19 mouse cellular contexts compared by ENCODE assay signal in genomic region chr12:9118576-9118975, GRCm38 (mm10).
A peak's percentile ranks its signal among the peaks of the same experiment; 100 is the strongest.
DNase-seq lines count a peak whose midpoint lies in the region; ATAC-seq lines count a peak whose summit lies in the region.
"Had no signal": no experiment of that assay in that cellular context is flagged by ENCODE, and none has a peak within 500 bp of the region (broad histone marks: within the 10 kb centered on the region; RNA-seq: fewer than 3 reads in every experiment).

No protein-coding gene starts in this region.

- H3K9me3 ChIP-seq in forebrain, embryonic 14.5 days (replicated peaks; ENCODE audit: control insufficient read depth, low read length), result no peaks in the 10 kb centered on the region
- H3K9me3 ChIP-seq in forebrain, embryonic 15.5 days, result no peaks in the 10 kb centered on the region
- no peaks in the 10 kb centered on the region for H3K9me3 ChIP-seq in midbrain, embryonic 14.5 days (ENCODE audit: control insufficient read depth, low read length)
- no peaks in the 10 kb centered on the region for H3K9me3 ChIP-seq in midbrain, embryonic 10.5 days (replicated peaks)
- H3K9me3 ChIP-seq: heart, embryonic 10.5 days; heart, embryonic 15.5 days; hindbrain, embryonic 13.5 days had no signal

- WGBS in forebrain, embryonic 14.5 days, result 22% methylated on average over 2 of the region's 2 CpGs
- WGBS in forebrain, embryonic 15.5 days, result 20% methylated on average over 2 of the region's 2 CpGs
- WGBS in midbrain, embryonic 14.5 days, result 40% methylated on average over 2 of the region's 2 CpGs
- 65% methylated on average over 2 of the region's 2 CpGs for WGBS in midbrain, embryonic 10.5 days

- no peaks in the 10 kb centered on the region for H3K36me3 ChIP-seq in forebrain, embryonic 14.5 days (ENCODE audit: control insufficient read depth, insufficient read depth, low read length)
- no peaks in the 10 kb centered on the region for H3K36me3 ChIP-seq in forebrain, embryonic 15.5 days
- H3K36me3 ChIP-seq in midbrain, embryonic 14.5 days (ENCODE audit: control insufficient read depth, insufficient read depth, low read length), result no peaks in the 10 kb centered on the region
- no peaks in the 10 kb centered on the region for H3K36me3 ChIP-seq in midbrain, embryonic 10.5 days
- H3K36me3 ChIP-seq: heart, embryonic 10.5 days; heart, embryonic 15.5 days; hindbrain, embryonic 13.5 days had no signal

- 0 out of 2 replicates have a peak, but pooled peaks have one; percentile 5 for ATAC-seq in forebrain, embryonic 14.5 days
- no peak for ATAC-seq in forebrain, embryonic 15.5 days (replicated peaks)
- ATAC-seq in midbrain, embryonic 14.5 days (ENCODE audit: low FRiP score, low TSS enrichment), result no peak
- ATAC-seq: activated CD4-positive, CD25-positive, alpha-beta regulatory T cell, adult 4 months; hindbrain, postnatal 0 days had no signal

- no peak overlapping the region for H3K4me2 ChIP-seq in forebrain, embryonic 14.5 days (ENCODE audit: low read length)
- H3K4me2 ChIP-seq in forebrain, embryonic 15.5 days (replicated peaks), result no peak overlapping the region
- no peak overlapping the region for H3K4me2 ChIP-seq in midbrain, embryonic 14.5 days (ENCODE audit: low read length)
- H3K4me2 ChIP-seq: heart, embryonic 15.5 days; hindbrain, embryonic 13.5 days had no signal

- H3K4me3 ChIP-seq in forebrain, embryonic 14.5 days (ENCODE audit: low read depth, low read length), result no peak overlapping the region
- no peak overlapping the region for H3K4me3 ChIP-seq in forebrain, embryonic 15.5 days
- H3K4me3 ChIP-seq in midbrain, embryonic 14.5 days (replicated peaks; ENCODE audit: low read depth, low read length), result no peak overlapping the region
- H3K4me3 ChIP-seq in midbrain, embryonic 10.5 days, result no peak overlapping the region
- H3K4me3 ChIP-seq: heart, embryonic 10.5 days; heart, embryonic 15.5 days; hindbrain, embryonic 13.5 days had no signal

- no peaks in the 10 kb centered on the region for H3K27me3 ChIP-seq in forebrain, embryonic 14.5 days (replicated peaks; ENCODE audit: control insufficient read depth, insufficient read depth, low read length)
- no peaks in the 10 kb centered on the region for H3K27me3 ChIP-seq in forebrain, embryonic 15.5 days
- no peaks in the 10 kb centered on the region for H3K27me3 ChIP-seq in midbrain, embryonic 14.5 days (ENCODE audit: control insufficient read depth, insufficient read depth, low read length)
- no peaks in the 10 kb centered on the region for H3K27me3 ChIP-seq in midbrain, embryonic 10.5 days (ENCODE audit: low read depth, poor library complexity, severe bottlenecking)
- H3K27me3 ChIP-seq: heart, embryonic 15.5 days; hindbrain, embryonic 13.5 days had no signal

- H3K4me1 ChIP-seq in forebrain, embryonic 14.5 days (ENCODE audit: control insufficient read depth, insufficient read depth, low read length), result no peaks in the 10 kb centered on the region
- H3K4me1 ChIP-seq in forebrain, embryonic 15.5 days, result peaks cover 3% of the 10 kb centered on the region; the same call in 1 of the 2 replicates
- H3K4me1 ChIP-seq in midbrain, embryonic 14.5 days (ENCODE audit: control insufficient read depth, insufficient read depth, low read length), result no peaks in the 10 kb centered on the region
- H3K4me1 ChIP-seq in midbrain, embryonic 10.5 days, result no peaks in the 10 kb centered on the region
- H3K4me1 ChIP-seq: heart, embryonic 10.5 days; heart, embryonic 15.5 days; hindbrain, embryonic 13.5 days had no signal

- no peak overlapping the region for H3K27ac ChIP-seq in forebrain, embryonic 14.5 days (ENCODE audit: low read depth, low read length)
- no peak overlapping the region for H3K27ac ChIP-seq in forebrain, embryonic 15.5 days (replicated peaks)
- no peak overlapping the region for H3K27ac ChIP-seq in midbrain, embryonic 14.5 days (replicated peaks; ENCODE audit: low read depth, low read length)
- H3K27ac ChIP-seq in midbrain, embryonic 10.5 days (replicated peaks), result no peak overlapping the region
- H3K27ac ChIP-seq: heart, embryonic 10.5 days; heart, embryonic 15.5 days; hindbrain, embryonic 13.5 days; hindbrain, postnatal 0 days had no signal

- H3K9ac ChIP-seq in forebrain, embryonic 14.5 days (ENCODE audit: low read length), result no peak overlapping the region
- H3K9ac ChIP-seq in forebrain, embryonic 15.5 days (replicated peaks), result no peak overlapping the region
- H3K9ac ChIP-seq in midbrain, embryonic 14.5 days (replicated peaks; ENCODE audit: low read length), result no peak overlapping the region
- H3K9ac ChIP-seq: heart, embryonic 15.5 days; hindbrain, embryonic 13.5 days had no signal

- peak; percentile 21 for DNase-seq in forebrain, embryonic 14.5 days (ENCODE audit: low spot score)
- peak; percentile 5 for DNase-seq in midbrain, embryonic 14.5 days
- no peak for DNase-seq in midbrain, embryonic 10.5 days (ENCODE audit: low spot score)
- DNase-seq in R1 (ENCODE audit: low read depth, low spot score), result peak; percentile 20
- DNase-seq in ovary, adult 18-20 months (ENCODE audit: low spot score), result no peak
- DNase-seq in right cerebral cortex, adult 18-20 months, result no peak
- DNase-seq: adrenal gland, adult 2 months; adrenal gland, postnatal 25 days; cerebellum, adult 2 months; cerebellum, postnatal 10 days; gastrocnemius, postnatal 36 days; heart, adult 18-20 months; heart, postnatal 14 days had no signal

Comparison
In these comparisons a context has a peak if more than half of its experiments do, and no peak if none do; other contexts are left out.
1. DNase-seq: peak in forebrain, embryonic 14.5 days (single experiment), midbrain, embryonic 14.5 days (single experiment) and R1 (single experiment); none in midbrain, embryonic 10.5 days (single experiment), ovary, adult 18-20 months (single experiment) and right cerebral cortex, adult 18-20 months (single experiment).